Mouse (Mus musculus) forebrain, embryonic 16.5 days (tissue): Measurements from ENCODE around the gene Elof1. TPM values are rescaled to one million over a fixed set of nuclear protein-coding genes. Genes with fewer than 3 reads are reported as not detected.

Experiments used
- ATAC-seq: fragments of 200-750 bp; cut with Nextera tagmentation; 2 replicates; pipeline ENCODE4 v1.8.0; 2017; ENCODE audit warnings: mild to moderate bottlenecking, moderate library complexity
- H3K27ac ChIP-seq: fragments of 300-500 bp; sonication (generic); 2 replicates; pipeline ENCODE4 v1.5.1; 2014; ENCODE audit warnings: low read length, control low read depth
- H3K27me3 ChIP-seq: fragments of 300-500 bp; sonication (generic); replicated peaks from 2 replicates; pipeline ENCODE4 v1.6.1; 2014; ENCODE audit warnings: low read length; ENCODE audit not compliant: control insufficient read depth, insufficient read depth
- H3K36me3 ChIP-seq: fragments of 300-500 bp; sonication (generic); 2 replicates; pipeline ENCODE4 v1.6.1; 2014; ENCODE audit not compliant: control insufficient read depth, insufficient read depth
- H3K4me1 ChIP-seq: fragments of 300-500 bp; sonication (generic); replicated peaks from 2 replicates; pipeline ENCODE4 v1.6.1; 2014; ENCODE audit warnings: low read length; ENCODE audit not compliant: control insufficient read depth, insufficient read depth
- H3K4me2 ChIP-seq: fragments of 300-500 bp; sonication (generic); 2 replicates; pipeline ENCODE4 v1.6.1; 2014; ENCODE audit warnings: mild to moderate bottlenecking, low read length, control low read depth
- H3K4me3 ChIP-seq: fragments of 300-500 bp; sonication (generic); replicated peaks from 2 replicates; pipeline ENCODE4 v1.5.1; 2014; ENCODE audit warnings: mild to moderate bottlenecking, low read length, control low read depth
- H3K9ac ChIP-seq: fragments of 300-500 bp; sonication (generic); replicated peaks from 2 replicates; pipeline ENCODE4 v1.6.1; 2014; ENCODE audit warnings: low read depth, low read length, control low read depth
- H3K9me3 ChIP-seq: fragments of 300-500 bp; sonication (generic); 2 replicates; pipeline ENCODE4 v1.6.1; 2016; ENCODE audit warnings: low read length; ENCODE audit not compliant: control insufficient read depth
- WGBS: fragments of 180-500 bp; shearing (Covaris S2); extraction: QIAGEN DNeasy Blood & Tissue Kit; methylation state at CpG from one replicate; pipeline ENCODE4 v1.1.7; 2014; 5-methylcytosine and 5-hydroxymethylcytosine counted together
- polyA plus RNA-seq: library from polyadenylated mRNA; unstranded; fragments of >200 nt; fragmentation: Nextera tagmentation; extraction: Ambion mirVana; gene quantifications from 2 replicates; pipeline ENCODE4 v1.2.1, GENCODE M21; 2015

Elof1 gene
- polyA plus RNA-seq: 147 and 168 TPM in 2 replicates

- H3K36me3 ChIP-seq: peaks cover 7% of the 10 kb centered on the region
- under 1% methylated on average over 52 of the region's 52 CpGs for WGBS
- peaks cover 17% of the 10 kb centered on the region for H3K4me1 ChIP-seq
- H3K4me2 ChIP-seq: peak within 1 kb of the TSS; percentile 90
- H3K4me3 ChIP-seq: peak within 1 kb of the TSS; percentile 81
- H3K27ac ChIP-seq: peak within 1 kb of the TSS; percentile 65
- 0 out of 2 replicates have a peak, but pooled peaks cover 2% of the 10 kb centered on the region for H3K27me3 ChIP-seq
- H3K9ac ChIP-seq: peak within 1 kb of the TSS; percentile 77
- ATAC-seq: peak; percentile 98
- H3K9me3 ChIP-seq: no peaks in the 10 kb centered on the region
Measured at GRCm38 (mm10) chr9:22116740-22117426, at the start of gene Elof1. Elof1 (minus strand) TSS chr9:22117172.

GRCm38 (mm10) chr9:22166686-22167085, 49.7 kb upstream of the Elof1 start:
- Histone ChIP-seq H3K4me1 (peaks cover 4% of the 10 kb centered on the region), H3K36me3 (no peaks in the 10 kb centered on the region), H3K27ac (no peak overlapping the region), H3K9ac (no peak overlapping the region), H3K9me3 (peaks cover 4% of the 10 kb centered on the region; the same call in 1 of the 2 replicates), H3K4me3 (no peak overlapping the region), H3K4me2 (no peak overlapping the region), H3K27me3 (no peaks in the 10 kb centered on the region)
- WGBS: 93% methylated on average over 10 of the region's 10 CpGs
- ATAC-seq: no peak

GRCm38 (mm10) chr9:22165964-22166363, 49.0 kb upstream of the Elof1 start:
- H3K4me1 ChIP-seq: peaks cover 4% of the 10 kb centered on the region
- no peak overlapping the region for H3K4me2 ChIP-seq
- H3K27ac ChIP-seq: no peak overlapping the region
- no peaks in the 10 kb centered on the region for H3K27me3 ChIP-seq
- ATAC-seq: no peak
- H3K9ac ChIP-seq: no peak overlapping the region
- peaks cover 4% of the 10 kb centered on the region; the same call in 1 of the 2 replicates for H3K9me3 ChIP-seq
- 50% methylated on average over 6 of the region's 6 CpGs for WGBS
- H3K36me3 ChIP-seq: no peaks in the 10 kb centered on the region
- no peak overlapping the region for H3K4me3 ChIP-seq

- peaks cover 4% of the 10 kb centered on the region for H3K4me1 ChIP-seq
- peak overlapping the region; percentile 67 for H3K4me3 ChIP-seq
- H3K9me3 ChIP-seq: peaks cover 4% of the 10 kb centered on the region; the same call in 1 of the 2 replicates
- ATAC-seq: peak; percentile 92
- WGBS: 2% methylated on average over 53 of the region's 54 CpGs
- no peaks in the 10 kb centered on the region for H3K27me3 ChIP-seq
- no peaks in the 10 kb centered on the region for H3K36me3 ChIP-seq
- H3K27ac ChIP-seq: peak overlapping the region; percentile 68
- H3K4me2 ChIP-seq: peak overlapping the region; percentile 82
- peak overlapping the region; percentile 86 for H3K9ac ChIP-seq
Measured at GRCm38 (mm10) chr9:22164711-22165668, 48.0 kb upstream of the Elof1 start.

GRCm38 (mm10) chr9:22162912-22163311, 45.9 kb upstream of the Elof1 start:
- WGBS: 87% methylated on average over 7 of the region's 7 CpGs
- no peak overlapping the region for H3K9ac ChIP-seq
- no peaks in the 10 kb centered on the region for H3K27me3 ChIP-seq
- no peak overlapping the region for H3K4me3 ChIP-seq
- ATAC-seq: no peak
- H3K27ac ChIP-seq: no peak overlapping the region
- peaks cover 9% of the 10 kb centered on the region for H3K4me1 ChIP-seq
- no peaks in the 10 kb centered on the region for H3K36me3 ChIP-seq
- H3K4me2 ChIP-seq: no peak overlapping the region
- peaks cover 4% of the 10 kb centered on the region; the same call in 1 of the 2 replicates for H3K9me3 ChIP-seq

- 73% methylated on average over 9 of the region's 9 CpGs for WGBS
- H3K36me3 ChIP-seq: no peaks in the 10 kb centered on the region
- H3K4me2 ChIP-seq: no peak overlapping the region
- no peak overlapping the region for H3K9ac ChIP-seq
- no peaks in the 10 kb centered on the region for H3K27me3 ChIP-seq
- no peak overlapping the region for H3K4me3 ChIP-seq
- no peak for ATAC-seq
- no peak overlapping the region for H3K27ac ChIP-seq
- H3K9me3 ChIP-seq: peaks cover 4% of the 10 kb centered on the region; the same call in 1 of the 2 replicates
- peaks cover 15% of the 10 kb centered on the region for H3K4me1 ChIP-seq
Measured at GRCm38 (mm10) chr9:22162305-22162704, 45.3 kb upstream of the Elof1 start.

- H3K27ac ChIP-seq: no peak overlapping the region
- no peak overlapping the region for H3K4me3 ChIP-seq
- 36% methylated on average over 6 of the region's 6 CpGs for WGBS
- peaks cover 17% of the 10 kb centered on the region for H3K4me1 ChIP-seq
- H3K36me3 ChIP-seq: no peaks in the 10 kb centered on the region
- no peaks in the 10 kb centered on the region for H3K27me3 ChIP-seq
- ATAC-seq: no peak
- H3K9ac ChIP-seq: no peak overlapping the region
- H3K9me3 ChIP-seq: no peaks in the 10 kb centered on the region
- no peak overlapping the region for H3K4me2 ChIP-seq
Measured at GRCm38 (mm10) chr9:22161299-22161698, 44.3 kb upstream of the Elof1 start.

GRCm38 (mm10) chr9:22157516-22158265, 40.7 kb upstream of the Elof1 start:
- Histone ChIP-seq H3K36me3 (no peaks in the 10 kb centered on the region), H3K9ac (peak overlapping the region; percentile 92), H3K4me1 (peaks cover 19% of the 10 kb centered on the region), H3K4me3 (peak overlapping the region; percentile 79), H3K27ac (no peak overlapping the region), H3K4me2 (peak overlapping the region; percentile 56), H3K9me3 (no peaks in the 10 kb centered on the region), H3K27me3 (no peaks in the 10 kb centered on the region)
- ATAC-seq: no peak
- 73% methylated on average over 34 of the region's 34 CpGs for WGBS
